In the genomic region with DNA sequence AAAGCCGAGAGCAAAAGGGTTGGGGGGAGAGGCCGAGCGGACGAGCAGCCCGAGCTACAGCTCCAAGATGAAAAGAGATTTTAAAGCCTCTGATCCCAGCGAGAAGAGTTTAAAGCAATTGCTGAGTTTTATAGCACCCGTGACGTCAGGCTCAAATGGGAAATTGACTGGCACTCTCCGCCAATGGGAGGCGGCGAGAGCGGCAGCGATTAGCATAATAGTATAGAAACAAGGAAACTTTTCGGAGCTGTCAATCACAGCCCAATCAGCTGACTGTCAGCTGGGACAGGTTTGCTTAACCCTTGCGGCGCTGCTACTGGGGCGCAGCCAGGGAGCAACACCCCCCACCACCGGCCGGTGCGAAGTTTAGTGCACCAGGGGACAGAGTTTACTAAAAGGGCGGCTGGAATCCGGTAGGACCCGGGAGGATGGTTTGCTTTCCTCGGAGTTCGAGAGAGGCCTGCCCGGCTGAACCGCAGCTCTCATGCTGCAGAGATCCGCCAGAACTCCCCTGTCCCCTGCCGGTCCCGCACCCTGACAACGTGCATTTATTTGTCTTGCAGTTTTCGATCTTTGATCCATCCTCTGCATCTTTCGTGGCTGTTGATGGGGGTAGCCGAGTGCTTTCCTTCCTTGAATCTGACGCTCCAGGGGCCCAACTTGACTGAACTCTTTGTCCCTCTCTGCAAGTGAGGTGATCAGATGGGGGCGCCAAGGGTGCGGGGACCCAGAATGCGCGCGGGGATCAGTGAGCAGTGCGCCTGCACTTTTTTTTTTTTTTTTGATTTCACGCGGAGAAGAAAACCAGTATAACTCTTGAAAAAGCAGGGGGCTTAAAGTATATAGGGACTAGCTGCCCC, we compare ENCODE assay signal across 8 mouse cellular contexts. TPM values are rescaled to one million over a fixed set of nuclear protein-coding genes. Genes with fewer than 3 reads are reported as not detected.
A peak's percentile ranks its signal among the peaks of the same experiment; 100 is the strongest.
DNase-seq lines count a peak whose midpoint lies in the region; ATAC-seq and TF ChIP-seq lines count a peak whose summit lies in the region.

Maf (minus strand) TSS at position 64 of the 860 bp plus-strand sequence.

- peaks cover 32% of the 10 kb centered on the region for H3K4me1 ChIP-seq in forebrain, embryonic 13.5 days
- 0 out of 2 replicates have a peak, but pooled peaks cover 4% of the 10 kb centered on the region for H3K4me1 ChIP-seq in heart, postnatal 0 days (ENCODE audit: control insufficient read depth, insufficient read depth)
- H3K4me1 ChIP-seq in liver, embryonic 14.5 days (replicated peaks; ENCODE audit: control insufficient read depth in 2 of 2, insufficient read depth in 2 of 2, low read length in 1 of 2), result no peaks in the 10 kb centered on the region; a peak in 1 of 4 replicates
- H3K4me1 ChIP-seq in stomach, embryonic 16.5 days (ENCODE audit: control insufficient read depth, insufficient read depth, low read length), result peaks cover 11% of the 10 kb centered on the region; the same call in 1 of the 2 replicates

- peaks cover 47% of the 10 kb centered on the region for H3K27me3 ChIP-seq in forebrain, embryonic 13.5 days
- peaks cover 7% of the 10 kb centered on the region; the same call in 1 of the 2 replicates for H3K27me3 ChIP-seq in heart, postnatal 0 days (ENCODE audit: control insufficient read depth, insufficient read depth, low read length)
- H3K27me3 ChIP-seq in liver, embryonic 14.5 days (ENCODE audit: control insufficient read depth, insufficient read depth, low read length), result peaks cover 37% of the 10 kb centered on the region
- H3K27me3 ChIP-seq in stomach, embryonic 16.5 days (ENCODE audit: control insufficient read depth, insufficient read depth, low read length), result peaks cover 10% of the 10 kb centered on the region

- H3K4me2 ChIP-seq in forebrain, embryonic 13.5 days, result peak within 1 kb of the TSS; percentile 77
- peak within 1 kb of the TSS; percentile 92 for H3K4me2 ChIP-seq in heart, postnatal 0 days (ENCODE audit: low read depth, low read length)
- peak within 1 kb of the TSS; percentile 59 for H3K4me2 ChIP-seq in liver, embryonic 14.5 days (ENCODE audit: low read depth)
- H3K4me2 ChIP-seq in stomach, embryonic 16.5 days (ENCODE audit: low read depth, low read length), result peak within 1 kb of the TSS; percentile 77

- TF ChIP-seq EP300 in heart, postnatal 0 days (IDR thresholded peaks at IDR 0.05; ENCODE audit: low read depth), result no peak
- no peak for TF ChIP-seq EP300 in liver, embryonic 14.5 days (IDR thresholded peaks at IDR 0.05; ENCODE audit: low read depth)

- ATAC-seq in forebrain, embryonic 13.5 days, result peak; percentile 72
- peak; percentile 71 for ATAC-seq in heart, postnatal 0 days (ENCODE audit: insufficient read depth, low read depth)
- peak; percentile 74 for ATAC-seq in liver, embryonic 14.5 days (ENCODE audit: insufficient read depth)
- peak; percentile 80 for ATAC-seq in stomach, embryonic 16.5 days (ENCODE audit: insufficient read depth, low FRiP score)

- under 1% methylated on average over 43 of the region's 43 CpGs for WGBS in forebrain, embryonic 13.5 days
- under 1% methylated on average over 43 of the region's 43 CpGs for WGBS in heart, postnatal 0 days
- 2% methylated on average over 43 of the region's 43 CpGs for WGBS in liver, embryonic 14.5 days (ENCODE audit: insufficient replicate concordance)
- WGBS in stomach, embryonic 16.5 days, result 2% methylated on average over 43 of the region's 43 CpGs

- H3K9me3 ChIP-seq in forebrain, embryonic 13.5 days (replicated peaks), result no peaks in the 10 kb centered on the region
- no peaks in the 10 kb centered on the region for H3K9me3 ChIP-seq in heart, postnatal 0 days (replicated peaks; ENCODE audit: control insufficient read depth, low read length)
- no peaks in the 10 kb centered on the region for H3K9me3 ChIP-seq in liver, embryonic 14.5 days (ENCODE audit: control insufficient read depth, low read length)
- H3K9me3 ChIP-seq in stomach, embryonic 16.5 days (replicated peaks; ENCODE audit: control insufficient read depth, low read length), result no peaks in the 10 kb centered on the region; the same call in 1 of the 2 replicates

- TF ChIP-seq CTCF in heart, postnatal 0 days (IDR thresholded peaks at IDR 0.05; ENCODE audit: low read depth), result no peak
- TF ChIP-seq CTCF in liver, embryonic 14.5 days (IDR thresholded peaks at IDR 0.05; ENCODE audit: low read depth), result no peak

- H3K27ac ChIP-seq in forebrain, embryonic 13.5 days, result peak within 1 kb of the TSS; percentile 84
- peak within 1 kb of the TSS; percentile 63 for H3K27ac ChIP-seq in heart, postnatal 0 days (ENCODE audit: low read depth)
- H3K27ac ChIP-seq in liver, embryonic 14.5 days, result no peak within 1 kb of the TSS
- peak within 1 kb of the TSS; percentile 94 for H3K27ac ChIP-seq in stomach, embryonic 16.5 days (ENCODE audit: low read length)

- peak within 1 kb of the TSS; percentile 64 for H3K4me3 ChIP-seq in forebrain, embryonic 13.5 days
- H3K4me3 ChIP-seq in heart, postnatal 0 days (ENCODE audit: low read depth, low read length), result peak within 1 kb of the TSS; percentile 62
- H3K4me3 ChIP-seq in liver, embryonic 14.5 days (ENCODE audit: insufficient read depth in 1 of 2, low read depth in 2 of 2, low read length in 2 of 2), result peak within 1 kb of the TSS; percentile 52 to 54
- peak within 1 kb of the TSS; percentile 66 for H3K4me3 ChIP-seq in stomach, embryonic 16.5 days (replicated peaks; ENCODE audit: low read length)

- H3K9ac ChIP-seq in forebrain, embryonic 13.5 days, result peak within 1 kb of the TSS; percentile 74
- H3K9ac ChIP-seq in heart, postnatal 0 days (replicated peaks; ENCODE audit: low read depth, low read length), result peak within 1 kb of the TSS; percentile 11
- no peak within 1 kb of the TSS for H3K9ac ChIP-seq in liver, embryonic 14.5 days (replicated peaks)
- peak within 1 kb of the TSS; percentile 82 for H3K9ac ChIP-seq in stomach, embryonic 16.5 days (ENCODE audit: low read length)

- DNase-seq in CD4-positive helper T cell, adult 2 months (ENCODE audit: low read depth, low spot score), result peak; percentile 97
- peak; percentile 29 for DNase-seq in c-Kit-positive CD71-positive TER-119-negative erythroid progenitor cells, embryonic 14.5 days (ENCODE audit: low read depth)
- DNase-seq in heart, postnatal 0 days (ENCODE audit: low spot score), result peak; percentile 88
- peak; percentile 93 to 97 for DNase-seq in kidney, postnatal 36 days
- peak; percentile 39 to 51 (median 42) for DNase-seq in liver, embryonic 14.5 days (ENCODE audit: low read depth in 3 of 3, low spot score in 3 of 3)
- peak; percentile 87 for DNase-seq in neural tube, embryonic 10.5 days (ENCODE audit: extremely low spot score, low spot score)

- H3K36me3 ChIP-seq in forebrain, embryonic 13.5 days (ENCODE audit: poor library complexity, severe bottlenecking), result no peaks in the 10 kb centered on the region
- H3K36me3 ChIP-seq in heart, postnatal 0 days (replicated peaks; ENCODE audit: control insufficient read depth, insufficient read depth, low read length), result no peaks in the 10 kb centered on the region
- no peaks in the 10 kb centered on the region for H3K36me3 ChIP-seq in liver, embryonic 14.5 days (replicated peaks; ENCODE audit: control insufficient read depth, insufficient read depth, low read depth)
- no peaks in the 10 kb centered on the region for H3K36me3 ChIP-seq in stomach, embryonic 16.5 days (ENCODE audit: control insufficient read depth, insufficient read depth, low read length)

RNA-seq across cellular contexts. Expression of gene Maf, which starts in this region (rescaled TPM):
- 3.8 and 4.1 TPM in 2 replicates for polyA plus RNA-seq in forebrain, embryonic 13.5 days (2015; fragmentation: Nextera tagmentation; extraction: Ambion mirVana)
- total RNA-seq in heart, postnatal 0 days (2014; rRNA removed; ENCODE audit: low replicate concordance), result 4.5 and 4.7 TPM in 2 replicates
- 1.4 and 1.9 TPM in 2 replicates for polyA plus RNA-seq in heart, postnatal 0 days (2015; fragmentation: Nextera tagmentation; extraction: Ambion mirVana)
- 2.6 and 3.1 TPM in 2 replicates for polyA plus RNA-seq in liver, embryonic 14.5 days (2012; rRNA removed)
- polyA plus RNA-seq in liver, embryonic 14.5 days (2014; fragmentation: Nextera tagmentation; extraction: Ambion mirVana), result 2.0 and 2.2 TPM in 2 replicates
- 7.5 and 10.5 TPM in 2 replicates for polyA plus RNA-seq in stomach, embryonic 16.5 days (2015; fragmentation: Nextera tagmentation; extraction: Ambion mirVana)

Comparison
In these comparisons a context has a peak if more than half of its experiments do, and no peak if none do; other contexts are left out.
1. DNase-seq: peak in every context shown above with its lines; median percentile 97 in CD4-positive helper T cell, adult 2 months; 95 in kidney, postnatal 36 days; 88 in heart, postnatal 0 days; 87 in neural tube, embryonic 10.5 days; 42 in liver, embryonic 14.5 days; 29 in c-Kit-positive CD71-positive TER-119-negative erythroid progenitor cells, embryonic 14.5 days.